8 mouse cellular contexts compared by ENCODE assay signal in the genomic region with DNA sequence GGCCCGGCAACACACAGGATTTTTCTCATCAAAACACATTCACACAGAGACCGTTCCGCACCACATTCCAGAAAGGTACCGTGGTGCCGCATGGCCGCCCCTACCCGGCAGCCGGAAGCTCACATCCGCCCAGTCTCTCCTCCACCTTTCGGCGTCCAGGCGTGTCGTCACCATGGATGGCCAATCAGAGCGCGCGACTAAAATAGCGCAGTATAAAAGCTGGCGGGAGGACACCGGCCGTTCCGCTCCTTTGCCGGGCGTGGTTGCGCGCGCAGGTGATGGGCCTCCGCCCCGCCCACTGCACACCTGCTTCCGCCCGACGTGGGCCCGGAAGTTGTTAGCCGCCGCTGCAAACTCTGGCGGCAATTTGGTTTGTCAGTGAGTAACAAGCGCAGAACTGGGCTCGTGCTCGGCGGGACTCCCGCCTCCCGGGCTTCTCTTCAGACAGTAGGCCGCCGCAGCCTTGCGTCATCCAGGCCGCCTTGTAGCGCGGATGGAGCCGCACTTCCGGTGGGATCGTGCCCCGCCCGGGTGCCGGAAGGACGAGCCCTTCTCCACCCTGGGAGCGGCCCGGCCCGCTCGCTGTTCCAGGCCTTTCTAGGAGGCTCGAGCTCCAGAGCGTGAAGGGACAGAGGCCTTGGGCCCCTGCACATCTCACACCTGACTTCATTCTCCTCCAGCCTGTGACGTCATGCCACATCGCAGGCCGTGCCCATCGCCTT. TPM values are rescaled to one million over a fixed set of nuclear protein-coding genes. Genes with fewer than 3 reads are reported as not detected.
DNase-seq lines count a peak whose midpoint lies in the region; ATAC-seq and TF ChIP-seq lines count a peak whose summit lies in the region.

No protein-coding gene starts in this region.

- peak overlapping the region; percentile 92 for H3K4me3 ChIP-seq in gastrocnemius, adult 2 months
- peak overlapping the region; percentile 43 for H3K4me3 ChIP-seq in hindbrain, postnatal 0 days (ENCODE audit: low read length)
- H3K4me3 ChIP-seq in left cerebral cortex, adult 2 months, result peak overlapping the region; percentile 66

- DNase-seq in ZHBTc4 (ENCODE audit: low read depth, low spot score), result peak; percentile 98
- DNase-seq in gastrocnemius, adult 2 months, result peak; percentile 95
- peak; percentile 98 for DNase-seq in hindbrain, postnatal 0 days (ENCODE audit: low spot score)
- peak; percentile 92 for DNase-seq in left cerebral cortex, adult 2 months (ENCODE audit: extremely low spot score in 1 of 2, low spot score in 2 of 2)
- peak; percentile 93 for DNase-seq in right cerebral cortex, adult 2 months (ENCODE audit: low spot score in 2 of 2)
- DNase-seq in urinary bladder, postnatal 14 days (ENCODE audit: low spot score), result peak; percentile 97

- peak; percentile 92 for ATAC-seq in common myeloid progenitor, adult 5-6 weeks (replicated peaks; ENCODE audit: low read depth, poor library complexity, severe bottlenecking)
- ATAC-seq in hindbrain, postnatal 0 days, result peak; percentile 98
- ATAC-seq in megakaryocyte, adult 5-6 weeks (ENCODE audit: poor library complexity, severe bottlenecking), result peak; percentile 91

- 2% methylated on average over 62 of the region's 64 CpGs for WGBS in hindbrain, postnatal 0 days

- peaks cover 5% of the 10 kb centered on the region; the same call in 1 of the 2 replicates for H3K4me1 ChIP-seq in hindbrain, postnatal 0 days (ENCODE audit: insufficient read depth, low read length)

- no peaks in the 10 kb centered on the region for H3K27me3 ChIP-seq in hindbrain, postnatal 0 days (ENCODE audit: insufficient read depth, low read length)

- peak overlapping the region; percentile 91 for H3K27ac ChIP-seq in gastrocnemius, adult 2 months
- H3K27ac ChIP-seq in hindbrain, postnatal 0 days, result peak overlapping the region; percentile 95
- peak overlapping the region; percentile 91 for H3K27ac ChIP-seq in left cerebral cortex, adult 2 months

- no peaks in the 10 kb centered on the region for H3K36me3 ChIP-seq in hindbrain, postnatal 0 days (ENCODE audit: insufficient read depth, low read length)

- H3K9me3 ChIP-seq in hindbrain, postnatal 0 days (ENCODE audit: low read length), result no peaks in the 10 kb centered on the region

- peak overlapping the region; percentile 53 for H3K9ac ChIP-seq in hindbrain, postnatal 0 days (replicated peaks; ENCODE audit: low read length)

- intact Hi-C loops in gastrocnemius, adult 2 months (cut with DNase I), result loop anchor here (5.0 kb wide), 1 partner anchor 46 kb away; a partner anchor contains a TSS
- intact Hi-C loops in left cerebral cortex, adult 2 months (cut with DNase I), result loop anchor here (2.0 kb wide), 1 partner anchor 45 kb away; a partner anchor contains a TSS

- peak overlapping the region; percentile 62 for H3K4me2 ChIP-seq in hindbrain, postnatal 0 days (ENCODE audit: low read depth, low read length)

- no peak for TF ChIP-seq CTCF in gastrocnemius, adult 2 months (IDR thresholded peaks at IDR 0.05)
- no peak for TF ChIP-seq CTCF in hindbrain, postnatal 0 days (IDR thresholded peaks at IDR 0.05; ENCODE audit: low read depth)
- TF ChIP-seq CTCF in left cerebral cortex, adult 2 months (IDR thresholded peaks at IDR 0.05), result no peak

RNA-seq across cellular contexts. Expression of a gene that starts 45.3 kb away (rescaled TPM):
- total RNA-seq in common myeloid progenitor, adult 5-6 weeks (2017), result 175 and 186 TPM in 2 replicates
- 1 to 10 TPM; 1.5 to 1.9 TPM for total RNA-seq in gastrocnemius, adult 2 months (2021)
- total RNA-seq in hindbrain, postnatal 0 days (2014; rRNA removed), result 44.7 and 52.6 TPM in 2 replicates
- polyA plus RNA-seq in hindbrain, postnatal 0 days (2015; fragmentation: Nextera tagmentation; extraction: Ambion mirVana), result 62.4 and 72.7 TPM in 2 replicates
- total RNA-seq in left cerebral cortex, adult 2 months (2021), result 10 to 100 TPM; 50.3 to 51.5 TPM
- 45.8 and 49.8 TPM in 2 replicates for total RNA-seq in megakaryocyte, adult 5-6 weeks (2015)
- 130 and 175 TPM in 2 replicates for total RNA-seq in megakaryocyte, adult 5-6 weeks (2017)

Comparison
In these comparisons a context has a peak if more than half of its experiments do, and no peak if none do; other contexts are left out.
1. Peak in every context shown above with its lines: DNase-seq, ATAC-seq, H3K4me3 ChIP-seq and H3K27ac ChIP-seq.
2. RNA of a gene that starts 45.3 kb away (total RNA-seq): 175 to 186 TPM in common myeloid progenitor, adult 5-6 weeks, 45.8 to 175 TPM in megakaryocyte, adult 5-6 weeks, 50.3 to 51.5 TPM in left cerebral cortex, adult 2 months and 44.7 to 52.6 TPM in hindbrain, postnatal 0 days; 1.5 to 1.9 TPM in gastrocnemius, adult 2 months; every median in the first group is over 10 times any median in the second.